Mouse (Mus musculus) gastrocnemius, adult 8-10 months (tissue): ENCODE data around the gene Adam22. TPM values are rescaled to one million over a fixed set of nuclear protein-coding genes. Genes with fewer than 3 reads are reported as not detected.

Experiments
- DNase-seq, 2 experiments: peaks; one replicate each; pipeline ENCODE4 v3.0.0; 2022; ENCODE audit warnings: low spot score in 2 of 2
- total RNA-seq, 4 experiments: library from RNA; stranded (reverse); gene quantifications; 2 replicates each; pipeline ENCODE4 v1.2.4; 2022

Adam22 gene
- total RNA-seq, 4 experiments from 2014 or later, result 1.5 to 2.9 (median 2.0) TPM

DNA sequence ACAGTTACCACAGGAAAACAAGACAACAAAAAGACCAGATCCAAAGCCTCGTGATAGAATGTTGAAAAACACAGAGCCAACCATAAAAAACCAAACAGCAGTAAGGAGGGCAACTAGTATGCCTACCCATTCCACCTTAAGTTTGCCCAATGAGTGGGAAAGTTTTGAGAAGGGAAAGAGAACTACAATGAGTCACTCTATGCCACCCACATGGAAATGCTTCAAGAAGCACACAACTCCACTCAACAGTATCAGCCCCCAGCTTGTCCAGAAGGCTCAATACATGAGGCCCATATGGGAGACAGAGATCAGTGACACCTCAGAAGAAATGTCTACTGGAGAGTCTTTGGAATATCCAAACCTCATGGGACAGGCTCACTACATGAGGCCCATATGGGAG is 187.3 kb downstream of the Adam22 start:
- DNase-seq, result no peak

GRCm38 (mm10) chr5:8178111-8178510 is 189.8 kb downstream of the Adam22 start:
- DNase-seq, result no peak

DNA sequence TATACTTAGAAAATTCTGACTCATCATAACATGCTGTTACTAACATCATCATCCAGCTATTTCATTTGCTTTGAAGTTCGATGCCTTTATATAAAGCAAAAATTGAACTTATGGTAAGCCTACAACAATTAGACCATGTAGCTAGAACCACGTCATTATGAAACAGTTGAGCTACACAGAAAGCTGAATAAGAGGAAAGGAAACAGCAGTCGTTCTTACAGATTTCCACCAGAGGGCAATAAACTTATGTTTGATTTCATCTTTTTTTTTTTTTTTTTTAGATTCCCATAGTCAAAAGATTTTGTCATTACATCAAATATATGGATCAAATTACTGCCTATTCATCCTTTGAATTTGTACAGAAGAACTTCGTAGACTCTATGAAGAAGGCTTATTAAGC is 203.2 kb downstream of the Adam22 start:
- DNase-seq, result no peak

DNA sequence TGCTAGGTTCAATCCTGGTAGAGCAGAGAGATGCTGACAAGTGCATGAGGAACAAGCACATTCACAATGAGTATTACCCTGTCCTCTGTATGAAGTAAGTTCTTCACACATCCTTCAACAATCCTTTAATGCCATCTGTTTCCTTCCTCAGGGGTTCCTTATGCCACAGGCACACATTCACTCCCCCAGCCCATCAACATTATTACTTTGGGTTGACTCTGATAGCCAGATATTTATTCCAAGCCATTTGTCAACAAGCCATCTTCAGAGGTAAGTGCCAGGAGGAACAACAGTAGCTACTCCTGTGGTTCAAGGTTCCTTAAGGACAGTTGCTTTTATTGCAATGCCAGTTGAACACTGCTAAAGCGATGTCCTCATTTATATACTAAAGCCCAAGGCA is 216.3 kb downstream of the Adam22 start:
- no peak for DNase-seq

GRCm38 (mm10) chr5:8146146-8146545 is 221.8 kb downstream of the Adam22 start:
- DNase-seq, result no peak

DNA sequence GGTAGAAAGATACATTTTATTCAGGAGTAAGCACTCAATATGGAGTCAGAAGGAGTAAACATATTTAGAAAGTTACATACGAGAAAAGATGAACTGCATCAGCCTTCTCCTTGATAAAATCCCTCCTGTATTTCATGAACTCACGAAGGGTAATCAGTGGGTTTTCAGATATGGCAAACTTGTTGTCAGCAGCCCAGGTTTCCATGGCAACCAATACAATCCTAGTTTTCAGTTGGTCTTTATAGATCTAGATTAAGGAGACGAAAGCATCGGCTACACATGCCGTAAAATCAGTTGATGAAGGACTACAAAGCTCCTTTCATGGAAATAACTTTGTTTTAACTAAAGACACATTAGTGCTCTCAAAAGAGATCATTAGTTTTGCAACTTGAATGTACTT is 222.5 kb downstream of the Adam22 start:
- DNase-seq, result no peak

GRCm38 (mm10) chr5:8132546-8132945 is 235.4 kb downstream of the Adam22 start:
- no peak for DNase-seq

GRCm38 (mm10) chr5:8131918-8132317 is 236.0 kb downstream of the Adam22 start:
- DNase-seq, result no peak

DNA sequence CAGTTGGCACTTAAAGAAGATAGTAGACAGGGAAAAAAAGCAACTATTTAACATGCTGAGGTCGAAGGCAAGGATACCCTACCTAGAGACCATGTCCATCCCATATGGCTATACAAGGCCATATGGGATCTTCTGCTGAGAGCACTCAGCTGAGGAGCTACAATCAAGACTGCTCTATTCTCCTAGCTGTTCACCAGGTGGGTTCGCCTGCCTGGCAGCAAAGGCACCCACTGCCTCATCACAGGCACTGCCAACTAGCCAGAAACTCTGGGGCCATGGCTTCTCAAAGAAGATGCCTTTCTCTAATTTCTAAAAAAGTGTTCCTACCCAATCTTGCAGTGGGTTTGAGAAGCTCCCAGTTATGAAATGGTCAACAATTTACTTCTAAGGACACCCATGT is 238.2 kb downstream of the Adam22 start:
- no peak for DNase-seq

- DNase-seq, result no peak
Observed at GRCm38 (mm10) chr5:8120926-8121325, 247.0 kb downstream of the Adam22 start.

DNA sequence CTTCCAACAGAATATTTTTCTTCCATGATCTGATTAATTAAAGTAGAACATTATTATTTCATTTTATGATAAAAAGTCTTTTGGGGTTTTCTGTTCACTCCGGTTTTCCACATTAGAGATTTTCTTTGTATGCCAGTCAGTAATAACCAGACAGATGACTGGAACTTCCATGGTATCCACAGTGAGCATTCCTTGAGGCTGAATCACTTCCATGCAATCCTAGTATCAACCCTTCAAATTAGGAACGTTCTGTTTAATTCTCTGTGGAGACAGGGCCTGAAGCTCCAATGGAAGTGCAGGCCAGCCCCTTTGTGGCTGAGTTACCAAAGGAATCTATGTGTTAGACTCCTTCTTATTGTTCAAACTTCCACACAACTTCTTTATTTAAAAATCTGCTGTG is 247.9 kb downstream of the Adam22 start:
- DNase-seq, result no peak

DNA sequence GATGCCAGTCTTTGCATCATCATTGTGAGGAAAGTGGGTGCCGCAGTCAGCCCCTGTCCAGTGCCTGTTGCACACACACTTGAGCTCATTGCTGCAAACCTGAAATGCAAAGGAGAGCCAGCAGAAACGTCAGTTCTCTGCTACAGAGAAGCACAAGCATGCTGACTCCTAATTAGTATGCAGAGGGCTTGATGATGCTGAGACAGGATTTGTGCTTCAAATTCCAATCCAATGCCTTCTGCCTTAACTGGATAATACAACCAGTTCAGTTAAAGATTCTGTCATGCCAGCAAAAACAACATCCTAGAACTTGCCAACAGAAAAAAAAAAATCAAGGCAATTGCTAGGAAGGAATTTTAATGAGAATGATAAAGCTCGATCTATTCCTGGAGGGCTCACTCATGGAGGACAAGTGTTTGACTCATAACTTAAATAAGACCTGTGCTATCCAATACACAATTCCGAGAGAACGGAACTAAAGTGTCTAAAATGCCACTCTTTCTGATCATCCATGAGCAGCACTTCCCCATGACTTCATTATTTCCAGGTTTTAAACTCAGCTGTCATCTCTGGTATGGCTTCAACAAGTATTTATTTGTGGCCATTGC is 251.3 kb downstream of the Adam22 start:
- DNase-seq, result no peak

GRCm38 (mm10) chr5:8112246-8112645 is 255.7 kb downstream of the Adam22 start:
- DNase-seq, result no peak

- DNase-seq, result no peak
Observed at GRCm38 (mm10) chr5:8111691-8112090, 256.3 kb downstream of the Adam22 start.

DNA sequence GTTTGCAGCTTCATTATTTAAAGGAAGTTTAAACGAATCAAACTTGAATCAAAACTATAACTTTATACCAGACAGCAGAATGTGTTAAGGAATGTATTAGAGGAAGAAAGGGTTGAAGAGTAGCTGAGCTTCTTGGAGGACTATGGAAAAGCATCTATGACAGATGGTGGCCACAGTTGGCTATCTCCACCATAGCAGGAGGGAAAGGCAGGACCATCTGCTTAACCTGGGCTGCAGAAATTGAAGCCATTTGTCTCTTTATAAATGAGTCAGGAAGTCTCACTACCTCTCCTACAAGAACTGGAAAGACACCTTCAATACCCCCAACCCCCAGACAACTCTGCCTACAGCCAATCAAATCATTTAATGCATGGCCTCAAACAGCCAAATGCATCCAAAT is 272.3 kb downstream of the Adam22 start:
- no peak for DNase-seq

DNA sequence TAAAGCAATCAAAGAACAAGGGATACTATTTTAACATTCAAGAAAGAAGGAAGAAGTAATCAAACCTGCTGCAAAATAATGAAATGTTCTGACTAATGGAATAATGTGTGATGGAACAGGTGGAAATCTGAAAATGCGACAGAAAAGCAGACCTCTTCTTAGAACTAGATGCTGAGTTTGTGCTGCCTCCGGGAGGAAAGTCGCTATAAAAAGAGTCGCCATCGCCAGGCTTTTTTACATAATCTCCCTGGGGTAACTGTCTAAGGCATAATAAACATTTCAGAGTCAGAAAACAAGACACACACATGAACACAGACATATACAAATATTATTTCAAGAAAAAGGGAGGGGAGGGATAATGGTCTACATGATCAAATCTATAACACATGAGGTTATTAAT is 273.0 kb downstream of the Adam22 start:
- no peak for DNase-seq

DNA sequence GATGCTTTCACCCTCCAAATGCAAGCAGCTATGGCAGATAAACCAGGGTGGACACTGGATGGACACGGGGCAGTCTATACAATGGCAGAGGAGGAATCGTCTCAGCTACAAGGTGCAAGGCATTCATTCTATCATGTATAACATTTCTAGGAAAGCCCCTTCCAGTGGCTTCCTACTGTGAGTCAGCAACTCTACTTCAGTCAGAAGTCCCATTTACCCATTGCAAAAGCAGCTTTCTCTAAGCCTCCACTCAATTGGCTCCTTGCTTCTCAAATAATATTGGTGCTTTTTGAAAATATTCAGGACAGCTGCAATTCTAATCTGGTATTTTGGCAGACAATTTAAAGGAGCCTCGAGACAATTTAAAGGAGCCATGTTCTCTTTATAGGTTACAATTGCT is 279.8 kb downstream of the Adam22 start:
- no peak for DNase-seq

GRCm38 (mm10) chr5:8085661-8086060 is 282.3 kb downstream of the Adam22 start:
- no peak for DNase-seq

- no peak for DNase-seq
Observed at GRCm38 (mm10) chr5:8082800-8083509, 285.0 kb downstream of the Adam22 start.

GRCm38 (mm10) chr5:8077481-8077880 is 290.5 kb downstream of the Adam22 start:
- no peak for DNase-seq

DNA sequence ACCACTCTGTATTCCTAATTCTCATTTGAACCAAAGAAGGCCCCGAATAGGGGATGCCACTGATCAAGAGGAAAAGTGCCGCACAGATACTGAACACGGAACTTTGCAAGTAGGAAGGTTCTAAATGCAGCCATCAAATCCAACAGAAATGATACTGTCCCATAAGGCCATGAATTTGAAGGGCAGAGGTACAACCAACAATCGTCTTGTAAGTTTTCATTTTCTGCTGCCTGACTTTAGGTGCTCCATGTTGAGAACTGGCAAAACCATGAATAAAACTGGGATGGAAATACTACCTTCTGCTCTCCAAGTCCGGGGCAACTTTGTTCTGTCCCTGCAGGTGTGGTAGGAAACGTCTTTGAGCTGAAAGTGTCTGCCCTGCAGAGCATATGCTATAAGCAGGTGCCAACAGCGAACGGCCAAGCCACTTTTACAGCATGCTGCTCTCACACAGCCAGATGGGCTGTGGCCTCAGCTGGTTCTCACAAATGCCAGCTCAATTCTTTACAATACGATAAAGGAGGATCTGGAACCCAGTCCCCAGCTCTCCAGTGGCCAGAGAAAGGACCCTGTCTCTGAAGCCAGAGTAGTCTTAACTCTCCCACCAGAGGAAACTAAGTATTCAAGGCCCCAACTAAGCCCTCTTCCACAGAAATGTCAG is 293.9 kb downstream of the Adam22 start:
- no peak for DNase-seq

DNA sequence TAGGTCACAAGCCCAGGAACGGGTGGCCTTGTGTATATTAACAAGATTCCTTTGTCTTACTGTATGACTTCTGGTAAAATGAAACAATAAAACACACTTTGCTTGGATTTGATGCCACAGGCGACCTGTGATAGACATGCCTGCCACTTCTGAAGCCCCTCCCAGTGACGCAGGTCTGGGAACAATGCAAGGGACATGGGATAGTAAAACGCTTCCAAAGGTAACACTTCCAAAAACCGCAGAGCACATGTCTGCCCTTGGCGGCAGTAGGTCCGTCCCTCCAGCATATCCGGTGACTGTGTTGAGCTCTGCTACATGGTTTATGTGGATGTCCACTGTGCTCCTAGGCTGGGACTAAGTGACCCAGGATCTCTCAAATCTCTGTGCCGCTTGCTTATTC is 294.6 kb downstream of the Adam22 start:
- DNase-seq, result no peak

DNA sequence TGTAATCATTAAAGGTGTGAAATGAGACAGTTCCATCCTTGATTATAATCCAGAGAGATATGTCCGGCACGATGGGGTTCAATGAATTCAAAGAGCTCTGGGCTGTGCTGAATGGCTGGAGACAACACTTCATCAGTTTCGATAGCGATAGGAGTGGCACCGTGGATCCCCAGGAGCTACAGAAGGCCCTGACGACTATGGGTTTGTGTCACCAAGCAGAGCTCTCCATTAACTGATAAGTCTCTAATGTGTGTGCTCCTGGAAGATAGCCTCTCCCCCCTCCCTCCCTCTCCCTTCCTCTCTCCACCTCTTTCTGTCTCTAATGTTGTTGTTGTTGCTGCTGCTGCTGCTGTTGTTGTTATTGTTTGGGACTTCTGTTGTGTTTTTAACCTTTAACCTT is 304.8 kb downstream of the Adam22 start:
- DNase-seq, result no peak
